Mouse (Mus musculus): ENCODE measurements around the gene Tcp11l2. TPM values are rescaled to one million over a fixed set of nuclear protein-coding genes. Genes with fewer than 3 reads are reported as not detected.
A peak's percentile ranks its signal among the peaks of the same experiment; 100 is the strongest.

Gene Tcp11l2
- polyA plus RNA-seq, 1 experiment from 2014 or later = 15.1 TPM

DNA sequence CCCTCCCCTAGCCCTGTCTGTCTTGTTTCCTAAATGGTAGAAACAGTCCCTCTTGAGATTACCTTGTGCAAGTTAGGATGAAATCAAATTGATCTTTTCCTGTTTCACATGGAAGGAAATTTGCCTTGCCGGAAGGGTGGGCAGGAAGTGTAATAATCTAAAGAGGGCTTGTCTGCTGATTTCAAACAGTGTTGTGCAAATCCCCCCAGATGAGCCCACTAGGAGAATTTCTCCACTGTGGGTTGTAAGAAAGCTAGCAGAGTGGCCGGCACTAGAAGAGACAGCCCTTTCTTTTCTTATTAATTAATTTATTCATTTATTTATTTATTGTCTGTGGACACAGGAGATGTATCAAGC is 8.8 kb downstream of the Tcp11l2 start:
- no peak for TF ChIP-seq CTCF (IDR thresholded peaks at IDR 0.05; ENCODE audit: low read depth)
- no peak overlapping the region for H3K27ac ChIP-seq (ENCODE audit: low read depth)
- H3K9me3 ChIP-seq (ENCODE audit: low read depth, low read length) = no peaks in the 10 kb centered on the region
- H3K4me3 ChIP-seq (ENCODE audit: low read depth, low read length) = no peak overlapping the region
- no peaks in the 10 kb centered on the region for H3K4me1 ChIP-seq (ENCODE audit: insufficient read depth)
- H3K27me3 ChIP-seq (ENCODE audit: insufficient read depth, low read length) = no peaks in the 10 kb centered on the region
- no peaks in the 10 kb centered on the region for H3K36me3 ChIP-seq (ENCODE audit: insufficient read depth)
- no peak for ATAC-seq (ENCODE audit: insufficient read depth)
- H3K9ac ChIP-seq = no peak overlapping the region
- no peak for DNase-seq
- no peak overlapping the region for H3K4me2 ChIP-seq
- 59% methylated on average over 2 of the region's 2 CpGs for whole genome bisulfite sequencing

DNA sequence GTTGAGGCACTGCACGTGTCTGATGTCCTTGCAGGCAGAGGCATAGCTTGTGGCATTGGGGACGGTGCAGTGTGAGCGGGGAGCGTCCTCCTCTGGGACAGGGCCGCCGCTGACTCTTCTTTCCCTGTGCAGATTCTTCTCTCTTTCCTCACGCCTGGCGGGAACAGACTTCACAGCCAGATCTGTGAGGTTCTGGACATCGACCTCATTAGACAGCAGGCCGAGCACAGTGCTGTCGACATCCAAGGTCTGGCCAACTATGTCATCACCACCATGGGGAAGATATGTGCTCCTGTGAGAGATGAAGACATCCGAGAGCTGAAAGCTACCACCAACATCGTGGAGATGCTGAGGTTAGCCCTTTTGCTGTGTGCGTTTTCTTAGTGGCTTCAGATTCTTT is 14.5 kb downstream of the Tcp11l2 start:
- Histone ChIP-seq H3K4me3 (ENCODE audit: low read depth, low read length) (no peak overlapping the region), H3K27me3 (ENCODE audit: insufficient read depth, low read length) (no peaks in the 10 kb centered on the region), H3K27ac (ENCODE audit: low read depth) (no peak overlapping the region), H3K36me3 (ENCODE audit: insufficient read depth) (no peaks in the 10 kb centered on the region), H3K9ac (no peak overlapping the region), H3K4me1 (ENCODE audit: insufficient read depth) (peaks cover 3% of the 10 kb centered on the region; the same call in 1 of the 2 replicates), H3K4me2 (no peak overlapping the region), H3K9me3 (ENCODE audit: low read depth, low read length) (no peaks in the 10 kb centered on the region)
- no peak for TF ChIP-seq CTCF (IDR thresholded peaks at IDR 0.05; ENCODE audit: low read depth)
- ATAC-seq (ENCODE audit: insufficient read depth) (no peak), DNase-seq (no peak)
- WGBS = 73% methylated on average over 14 of the region's 14 CpGs

DNA sequence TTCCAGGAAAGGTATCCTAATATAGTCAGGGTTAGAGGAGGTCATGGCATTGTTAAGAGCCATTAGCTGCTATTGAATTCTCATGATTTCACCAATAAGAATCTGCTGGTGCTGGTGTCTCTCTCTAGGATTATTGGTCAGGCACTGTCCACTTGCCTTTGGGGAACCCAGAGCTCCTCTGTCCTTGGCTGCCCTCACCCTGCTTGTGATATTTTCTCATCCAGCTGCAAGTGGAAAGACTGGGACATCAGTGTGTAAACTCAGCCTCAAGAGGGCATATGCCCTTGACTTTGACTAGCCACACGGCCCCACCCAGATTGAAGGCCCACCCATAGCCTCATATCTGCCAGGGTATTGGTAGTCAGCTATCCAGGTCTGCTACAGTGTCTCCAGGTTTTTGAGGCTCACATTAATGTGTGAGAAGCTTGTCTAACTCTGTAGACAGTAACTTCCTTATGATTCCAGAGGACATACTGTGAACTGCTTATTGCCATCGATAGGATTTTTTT is 15.3 kb downstream of the Tcp11l2 start:
- no peak for DNase-seq
- no peak for TF ChIP-seq CTCF (IDR thresholded peaks at IDR 0.05; ENCODE audit: low read depth)
- Histone ChIP-seq H3K9ac (no peak overlapping the region), H3K4me2 (no peak overlapping the region), H3K36me3 (ENCODE audit: insufficient read depth) (no peaks in the 10 kb centered on the region), H3K27ac (ENCODE audit: low read depth) (no peak overlapping the region), H3K9me3 (ENCODE audit: low read depth, low read length) (no peaks in the 10 kb centered on the region), H3K4me1 (ENCODE audit: insufficient read depth) (peaks cover 4% of the 10 kb centered on the region; the same call in 1 of the 2 replicates), H3K27me3 (ENCODE audit: insufficient read depth, low read length) (no peaks in the 10 kb centered on the region), H3K4me3 (ENCODE audit: low read depth, low read length) (no peak overlapping the region)
- no peak for ATAC-seq (ENCODE audit: insufficient read depth)
- WGBS = 83% methylated on average over 2 of the region's 2 CpGs

DNA sequence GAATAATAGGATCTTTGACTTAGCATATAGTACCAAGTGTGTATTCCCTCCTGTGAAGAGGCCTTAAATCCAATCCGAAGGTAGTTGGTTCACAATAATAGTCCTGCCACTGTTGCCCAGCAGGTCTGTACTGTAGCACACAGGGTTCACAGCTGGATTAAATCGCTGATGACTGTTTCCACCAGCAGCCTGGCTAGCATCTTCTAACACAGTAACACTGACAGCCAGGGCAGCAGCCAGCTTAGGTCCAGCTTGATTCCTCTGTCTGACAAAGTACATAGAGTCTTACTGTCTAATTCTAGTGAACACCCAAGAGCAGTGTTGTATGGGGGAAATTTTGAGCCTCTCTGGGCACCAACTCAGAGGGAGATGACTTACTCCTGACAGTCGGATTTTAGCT is 16.3 kb downstream of the Tcp11l2 start:
- Histone ChIP-seq H3K4me2 (no peak overlapping the region), H3K9ac (no peak overlapping the region), H3K9me3 (ENCODE audit: low read depth, low read length) (no peaks in the 10 kb centered on the region), H3K4me3 (ENCODE audit: low read depth, low read length) (no peak overlapping the region), H3K36me3 (ENCODE audit: insufficient read depth) (no peaks in the 10 kb centered on the region), H3K4me1 (ENCODE audit: insufficient read depth) (peaks cover 9% of the 10 kb centered on the region; the same call in 1 of the 2 replicates), H3K27ac (ENCODE audit: low read depth) (peak overlapping the region; percentile 54; the same call in 1 of the 2 replicates), H3K27me3 (ENCODE audit: insufficient read depth, low read length) (no peaks in the 10 kb centered on the region)
- peak; percentile 89 for ATAC-seq (ENCODE audit: insufficient read depth)
- peak; percentile 86 for DNase-seq
- 37% methylated on average over 3 of the region's 3 CpGs for WGBS
- no peak for TF ChIP-seq CTCF (IDR thresholded peaks at IDR 0.05; ENCODE audit: low read depth)

DNA sequence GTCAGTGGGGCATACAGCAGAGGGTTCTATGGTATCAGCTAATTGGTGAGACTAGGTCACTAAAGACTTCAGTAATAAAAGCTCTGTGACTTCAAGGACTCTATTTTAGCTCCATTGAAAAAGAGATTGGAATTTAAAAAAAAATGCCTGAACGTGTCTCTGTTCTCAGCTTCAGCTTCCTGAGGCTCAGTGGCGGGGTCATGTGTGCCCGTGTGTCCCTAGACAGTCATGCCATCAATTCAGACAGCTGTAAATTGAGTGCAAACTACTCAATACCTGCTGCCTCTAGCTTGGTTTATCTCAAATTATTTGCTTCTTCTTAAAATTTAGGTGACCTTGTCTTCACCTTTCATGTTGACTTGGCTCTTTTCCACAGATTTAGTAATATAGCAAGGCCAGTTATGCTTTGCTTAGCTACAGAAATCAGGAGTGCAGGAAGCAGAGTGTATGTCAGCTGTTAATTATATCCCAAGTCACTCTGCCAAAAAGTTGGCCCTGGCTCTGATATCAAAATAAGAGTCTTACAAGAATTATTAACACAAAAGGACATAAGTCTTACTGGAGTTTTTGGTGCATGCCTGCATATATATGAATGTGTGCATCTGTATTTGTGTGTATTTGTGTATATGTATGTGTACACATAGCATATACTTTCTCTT is 20.8 kb downstream of the Tcp11l2 start:
- H3K4me3 ChIP-seq (ENCODE audit: low read depth, low read length) = no peak overlapping the region
- peaks cover 8% of the 10 kb centered on the region; the same call in 1 of the 2 replicates for H3K4me1 ChIP-seq (ENCODE audit: insufficient read depth)
- H3K9me3 ChIP-seq (ENCODE audit: low read depth, low read length) = no peaks in the 10 kb centered on the region
- H3K27me3 ChIP-seq (ENCODE audit: insufficient read depth, low read length) = no peaks in the 10 kb centered on the region
- H3K9ac ChIP-seq = no peak overlapping the region
- H3K36me3 ChIP-seq (ENCODE audit: insufficient read depth) = no peaks in the 10 kb centered on the region
- WGBS = 21% methylated on average over 3 of the region's 3 CpGs
- peak; percentile 88 for DNase-seq
- peak overlapping the region; percentile 64; the same call in 1 of the 2 replicates for H3K27ac ChIP-seq (ENCODE audit: low read depth)
- no peak overlapping the region for H3K4me2 ChIP-seq
- TF ChIP-seq CTCF (IDR thresholded peaks at IDR 0.05; ENCODE audit: low read depth) = no peak
- peak; percentile 60 for ATAC-seq (ENCODE audit: insufficient read depth)

DNA sequence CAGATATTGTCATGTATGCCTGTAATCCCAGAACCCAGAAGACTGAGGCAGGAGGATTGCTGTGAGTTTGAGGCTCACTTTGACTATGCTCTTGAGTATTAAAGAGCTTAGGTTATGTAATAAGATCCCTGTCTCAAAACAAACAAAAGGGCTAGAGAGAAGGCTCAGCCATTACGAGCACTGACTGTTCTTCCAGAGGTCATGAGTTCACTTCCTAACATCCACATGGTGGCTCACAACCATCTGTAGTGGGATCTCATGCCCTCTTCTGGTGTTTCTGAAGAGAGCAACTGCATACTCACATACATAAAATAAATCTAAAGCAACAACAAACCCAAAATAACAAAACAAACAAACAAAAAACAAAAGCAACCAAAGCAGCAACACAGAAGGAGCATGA is 21.7 kb downstream of the Tcp11l2 start:
- no peak overlapping the region for H3K4me3 ChIP-seq (ENCODE audit: low read depth, low read length)
- 32% methylated on average over 1 of the region's 1 CpGs for WGBS
- TF ChIP-seq CTCF (IDR thresholded peaks at IDR 0.05; ENCODE audit: low read depth) = peak; percentile 14; the same call in 1 of the 2 replicates
- no peak for ATAC-seq (ENCODE audit: insufficient read depth)
- H3K4me2 ChIP-seq = no peak overlapping the region
- no peak overlapping the region for H3K27ac ChIP-seq (ENCODE audit: low read depth)
- DNase-seq = no peak
- 0 out of 2 replicates have a peak, but pooled peaks cover 6% of the 10 kb centered on the region for H3K4me1 ChIP-seq (ENCODE audit: insufficient read depth)
- H3K9ac ChIP-seq = no peak overlapping the region
- no peaks in the 10 kb centered on the region for H3K27me3 ChIP-seq (ENCODE audit: insufficient read depth, low read length)
- no peaks in the 10 kb centered on the region for H3K36me3 ChIP-seq (ENCODE audit: insufficient read depth)
- no peaks in the 10 kb centered on the region for H3K9me3 ChIP-seq (ENCODE audit: low read depth, low read length)

DNA sequence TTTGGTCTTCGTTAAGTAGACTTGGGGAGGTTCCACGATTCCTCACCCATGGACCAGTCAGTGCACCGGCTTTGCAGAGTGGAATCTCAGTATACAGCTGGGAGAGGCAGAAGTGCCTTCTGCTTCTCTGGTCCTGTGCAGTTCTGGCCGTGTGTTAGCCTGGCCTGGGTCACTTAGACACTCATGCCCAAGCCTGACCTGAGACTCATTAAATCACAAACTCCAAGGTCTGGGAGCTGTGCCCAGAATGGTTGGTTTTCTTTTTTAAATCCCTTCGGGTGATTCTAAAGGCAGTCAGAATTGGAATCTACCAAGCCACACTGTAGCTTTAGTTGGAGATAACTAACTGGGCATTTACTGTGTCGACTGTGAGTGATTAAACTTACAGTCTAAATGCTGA is 23.7 kb downstream of the Tcp11l2 start:
- no peak overlapping the region for H3K4me3 ChIP-seq (ENCODE audit: low read depth, low read length)
- H3K27me3 ChIP-seq (ENCODE audit: insufficient read depth, low read length) = no peaks in the 10 kb centered on the region
- no peaks in the 10 kb centered on the region for H3K36me3 ChIP-seq (ENCODE audit: insufficient read depth)
- 0 out of 2 replicates have a peak, but pooled peaks cover 6% of the 10 kb centered on the region for H3K4me1 ChIP-seq (ENCODE audit: insufficient read depth)
- DNase-seq = no peak
- no peak overlapping the region for H3K27ac ChIP-seq (ENCODE audit: low read depth)
- WGBS = 78% methylated on average over 6 of the region's 6 CpGs
- ATAC-seq (ENCODE audit: insufficient read depth) = no peak
- H3K9me3 ChIP-seq (ENCODE audit: low read depth, low read length) = no peaks in the 10 kb centered on the region
- no peak for TF ChIP-seq CTCF (IDR thresholded peaks at IDR 0.05; ENCODE audit: low read depth)
- H3K4me2 ChIP-seq = no peak overlapping the region
- no peak overlapping the region for H3K9ac ChIP-seq

Data from lung, embryonic 14.5 days (tissue).